Mouse (Mus musculus) heart, embryonic 15.5 days (tissue): Measurements from ENCODE around the gene Clasrp. TPM values are rescaled to one million over a fixed set of nuclear protein-coding genes. Genes with fewer than 3 reads are reported as not detected.

Experiments used
- ATAC-seq: fragments of 200-750 bp; cut with Nextera tagmentation; replicated peaks from 2 replicates; pipeline ENCODE4 v1.8.0; 2017; ENCODE audit warnings: low read depth, moderate TSS enrichment; ENCODE audit not compliant: insufficient number of reproducible peaks, insufficient read depth, low FRiP score
- H3K27ac ChIP-seq: fragments of 300-500 bp; sonication (generic); 2 replicates; pipeline ENCODE4 v1.5.1; 2015; ENCODE audit warnings: mild to moderate bottlenecking, inconsistent platforms
- H3K27me3 ChIP-seq: fragments of 300-500 bp; sonication (generic); 2 replicates; pipeline ENCODE4 v1.6.1; 2015; ENCODE audit warnings: inconsistent platforms
- H3K36me3 ChIP-seq: fragments of 300-500 bp; sonication (generic); 2 replicates; pipeline ENCODE4 v1.6.1; 2015; ENCODE audit warnings: mild to moderate bottlenecking, inconsistent platforms
- H3K4me1 ChIP-seq: fragments of 300-500 bp; sonication (generic); replicated peaks from 2 replicates; pipeline ENCODE4 v1.6.1; 2015; ENCODE audit warnings: inconsistent platforms
- H3K4me2 ChIP-seq: fragments of 300-500 bp; sonication (generic); 2 replicates; pipeline ENCODE4 v1.6.1; 2015; ENCODE audit warnings: inconsistent platforms, mild to moderate bottlenecking, moderate library complexity
- H3K4me3 ChIP-seq: fragments of 300-500 bp; sonication (generic); 2 replicates; pipeline ENCODE4 v1.5.1; 2015; ENCODE audit warnings: mild to moderate bottlenecking, inconsistent platforms
- H3K9ac ChIP-seq: fragments of 300-500 bp; sonication (generic); 2 replicates; pipeline ENCODE4 v1.6.1; 2015; ENCODE audit warnings: mild to moderate bottlenecking, inconsistent platforms
- H3K9me3 ChIP-seq: fragments of 300-500 bp; sonication (generic); replicated peaks from 2 replicates; pipeline ENCODE4 v1.6.1; 2016; ENCODE audit warnings: inconsistent platforms
- WGBS: fragments of 180-500 bp; shearing (Covaris S2); methylation state at CpG from one replicate; pipeline ENCODE4 v1.1.7; 2015; ENCODE audit warnings: mixed read lengths; 5-methylcytosine and 5-hydroxymethylcytosine counted together
- polyA plus RNA-seq: library from polyadenylated mRNA; unstranded; fragments of >200 nt; fragmentation: Nextera tagmentation; extraction: Ambion mirVana; gene quantifications from 2 replicates; pipeline ENCODE4 v1.2.1, GENCODE M21; 2015

Gene Clasrp
- polyA plus RNA-seq, 1 experiment from 2014 or later: 28.5 TPM

GRCm38 (mm10) chr7:19547344-19547969, 56.8 kb downstream of the Clasrp start:
- Histone ChIP-seq H3K36me3 (no peaks in the 10 kb centered on the region; the same call in 1 of the 2 replicates), H3K4me3 (no peak overlapping the region), H3K4me2 (no peak overlapping the region), H3K9ac (no peak overlapping the region), H3K27ac (no peak overlapping the region), H3K4me1 (peaks cover 36% of the 10 kb centered on the region), H3K27me3 (no peaks in the 10 kb centered on the region), H3K9me3 (no peaks in the 10 kb centered on the region)
- 78% methylated on average over 2 of the region's 2 CpGs for WGBS
- ATAC-seq: no peak

GRCm38 (mm10) chr7:19546007-19546406, 58.3 kb downstream of the Clasrp start:
- Histone ChIP-seq H3K27ac (no peak overlapping the region), H3K4me2 (no peak overlapping the region; the same call in 1 of the 2 replicates), H3K9me3 (no peaks in the 10 kb centered on the region), H3K9ac (no peak overlapping the region), H3K4me1 (peaks cover 51% of the 10 kb centered on the region), H3K4me3 (no peak overlapping the region), H3K27me3 (no peaks in the 10 kb centered on the region), H3K36me3 (no peaks in the 10 kb centered on the region; the same call in 1 of the 2 replicates)
- WGBS: 22% methylated on average over 3 of the region's 3 CpGs
- no peak for ATAC-seq

GRCm38 (mm10) chr7:19543584-19543983, 60.7 kb downstream of the Clasrp start:
- H3K27ac ChIP-seq: no peak overlapping the region
- no peak for ATAC-seq
- peaks cover 54% of the 10 kb centered on the region for H3K4me1 ChIP-seq
- H3K4me3 ChIP-seq: no peak overlapping the region
- 43% methylated on average over 6 of the region's 6 CpGs for WGBS
- H3K9ac ChIP-seq: no peak overlapping the region
- H3K36me3 ChIP-seq: no peaks in the 10 kb centered on the region; the same call in 1 of the 2 replicates
- no peak overlapping the region for H3K4me2 ChIP-seq
- H3K27me3 ChIP-seq: no peaks in the 10 kb centered on the region
- no peaks in the 10 kb centered on the region for H3K9me3 ChIP-seq

- H3K9ac ChIP-seq: no peak overlapping the region
- WGBS: 56% methylated on average over 8 of the region's 8 CpGs
These were observed 62.1 kb downstream of the Clasrp start for GRCm38 (mm10) chr7:19542155-19542691.

GRCm38 (mm10) chr7:19541681-19542154, 62.6 kb downstream of the Clasrp start:
- no peak overlapping the region for H3K4me2 ChIP-seq
- no peaks in the 10 kb centered on the region for H3K9me3 ChIP-seq
- H3K4me3 ChIP-seq: no peak overlapping the region
- no peaks in the 10 kb centered on the region for H3K27me3 ChIP-seq
- no peak overlapping the region for H3K9ac ChIP-seq
- ATAC-seq: no peak
- H3K27ac ChIP-seq: 0 out of 2 replicates have a peak overlapping the region, but pooled peaks have one; percentile 18
- peaks cover 63% of the 10 kb centered on the region for H3K4me1 ChIP-seq
- H3K36me3 ChIP-seq: no peaks in the 10 kb centered on the region
- 81% methylated on average over 7 of the region's 7 CpGs for WGBS

More at GRCm38 (mm10) chr7:19542155-19542691, 62.1 kb downstream of the Clasrp start:
- H3K27ac ChIP-seq: peak overlapping the region; percentile 18; the same call in 1 of the 2 replicates
- no peaks in the 10 kb centered on the region for H3K27me3 ChIP-seq
- H3K4me2 ChIP-seq: no peak overlapping the region
- H3K9me3 ChIP-seq: no peaks in the 10 kb centered on the region
- no peaks in the 10 kb centered on the region for H3K36me3 ChIP-seq
- peaks cover 58% of the 10 kb centered on the region for H3K4me1 ChIP-seq
- H3K4me3 ChIP-seq: no peak overlapping the region
- peak; percentile 79 for ATAC-seq

- Histone ChIP-seq H3K27ac (no peak overlapping the region), H3K27me3 (no peaks in the 10 kb centered on the region), H3K36me3 (no peaks in the 10 kb centered on the region), H3K9ac (no peak overlapping the region), H3K4me3 (no peak overlapping the region), H3K4me1 (peaks cover 60% of the 10 kb centered on the region), H3K9me3 (no peaks in the 10 kb centered on the region), H3K4me2 (no peak overlapping the region)
- 85% methylated on average over 2 of the region's 2 CpGs for WGBS
- no peak for ATAC-seq
These were observed 63.3 kb downstream of the Clasrp start for GRCm38 (mm10) chr7:19540771-19541566.

GRCm38 (mm10) chr7:19534676-19535075, 69.6 kb downstream of the Clasrp start:
- WGBS: 94% methylated on average over 10 of the region's 10 CpGs
- Histone ChIP-seq H3K27ac (no peak overlapping the region), H3K27me3 (no peaks in the 10 kb centered on the region), H3K9me3 (no peaks in the 10 kb centered on the region), H3K4me2 (no peak overlapping the region), H3K9ac (no peak overlapping the region), H3K36me3 (peaks cover 49% of the 10 kb centered on the region), H3K4me1 (peaks cover 14% of the 10 kb centered on the region), H3K4me3 (no peak overlapping the region)
- ATAC-seq: no peak

- no peak for ATAC-seq
- H3K9ac ChIP-seq: no peak overlapping the region
- 87% methylated on average over 14 of the region's 14 CpGs for WGBS
- H3K4me3 ChIP-seq: no peak overlapping the region
- H3K27me3 ChIP-seq: no peaks in the 10 kb centered on the region
- H3K4me2 ChIP-seq: no peak overlapping the region
- H3K4me1 ChIP-seq: peaks cover 10% of the 10 kb centered on the region
- peaks cover 49% of the 10 kb centered on the region for H3K36me3 ChIP-seq
- no peak overlapping the region for H3K27ac ChIP-seq
- no peaks in the 10 kb centered on the region for H3K9me3 ChIP-seq
These were observed 72.0 kb downstream of the Clasrp start for GRCm38 (mm10) chr7:19532240-19532639.

GRCm38 (mm10) chr7:19531077-19531476, 73.2 kb downstream of the Clasrp start:
- Histone ChIP-seq H3K27ac (no peak overlapping the region), H3K4me3 (no peak overlapping the region), H3K27me3 (no peaks in the 10 kb centered on the region), H3K4me1 (no peaks in the 10 kb centered on the region), H3K4me2 (no peak overlapping the region), H3K9me3 (no peaks in the 10 kb centered on the region), H3K9ac (no peak overlapping the region), H3K36me3 (peaks cover 49% of the 10 kb centered on the region)
- WGBS: 76% methylated on average over 10 of the region's 10 CpGs
- ATAC-seq: no peak
